In genomic region chr4:55077902-55078716, GRCm38 (mm10) we compare ENCODE assay signal across 9 mouse cellular contexts.
DNase-seq lines count a peak whose midpoint lies in the region; ATAC-seq and TF ChIP-seq lines count a peak whose summit lies in the region.
"Had no signal": no experiment of that assay in that cellular context is flagged by ENCODE, and none has a peak within 500 bp of the region (broad histone marks: within the 10 kb centered on the region; RNA-seq: fewer than 3 reads in every experiment).

No protein-coding gene starts in this region.

- DNase-seq in adrenal gland, adult 2 months = peak; percentile 49
- no peak for DNase-seq in adrenal gland, adult 8-10 months
- DNase-seq in retina, postnatal 1 day = peak; percentile 80
- no peak for DNase-seq in retina, embryonic 14.5 days (ENCODE audit: low spot score)
- peak; percentile 75 for DNase-seq in lung, postnatal 0 days (ENCODE audit: low spot score)
- DNase-seq in layer of hippocampus, postnatal 36 days = no peak
- no peak for DNase-seq in spleen, postnatal 10 days (ENCODE audit: low spot score in 2 of 2)

- no peak overlapping the region for H3K4me3 ChIP-seq in lung, postnatal 0 days (ENCODE audit: low read depth, low read length)
- no peak overlapping the region for H3K4me3 ChIP-seq in stomach, embryonic 16.5 days (replicated peaks; ENCODE audit: low read length)
- H3K4me3 ChIP-seq: erythroblast, embryonic 14.5 days had no signal

- no peak overlapping the region for H3K9ac ChIP-seq in lung, postnatal 0 days (replicated peaks; ENCODE audit: low read depth)
- H3K9ac ChIP-seq in stomach, embryonic 16.5 days (ENCODE audit: low read length) = no peak overlapping the region

- H3K27me3 ChIP-seq in lung, postnatal 0 days (replicated peaks; ENCODE audit: insufficient read depth, low read length) = no peaks in the 10 kb centered on the region
- no peaks in the 10 kb centered on the region for H3K27me3 ChIP-seq in stomach, embryonic 16.5 days (ENCODE audit: control insufficient read depth, insufficient read depth, low read length)

- no peaks in the 10 kb centered on the region for H3K36me3 ChIP-seq in lung, postnatal 0 days (ENCODE audit: insufficient read depth, low read length)
- no peaks in the 10 kb centered on the region for H3K36me3 ChIP-seq in stomach, embryonic 16.5 days (ENCODE audit: control insufficient read depth, insufficient read depth, low read length)

- 46% methylated on average over 16 of the region's 16 CpGs for WGBS in lung, postnatal 0 days
- 43% methylated on average over 16 of the region's 16 CpGs for WGBS in stomach, embryonic 16.5 days

- peak overlapping the region; percentile 14; the same call in 1 of the 2 replicates for H3K4me2 ChIP-seq in lung, postnatal 0 days (replicated peaks; ENCODE audit: low read depth, low read length)
- no peak overlapping the region for H3K4me2 ChIP-seq in stomach, embryonic 16.5 days (ENCODE audit: low read depth, low read length)

- ATAC-seq in lung, postnatal 0 days = peak; percentile 81
- peak; percentile 80 for ATAC-seq in stomach, embryonic 16.5 days (ENCODE audit: insufficient read depth, low FRiP score)

- peaks cover 2% of the 10 kb centered on the region; the same call in 1 of the 2 replicates for H3K4me1 ChIP-seq in lung, postnatal 0 days (ENCODE audit: insufficient read depth, low read depth, low read length)
- peaks cover 6% of the 10 kb centered on the region; the same call in 1 of the 2 replicates for H3K4me1 ChIP-seq in stomach, embryonic 16.5 days (ENCODE audit: control insufficient read depth, insufficient read depth, low read length)

- no peaks in the 10 kb centered on the region for H3K9me3 ChIP-seq in lung, postnatal 0 days (ENCODE audit: low read length)
- no peaks in the 10 kb centered on the region for H3K9me3 ChIP-seq in stomach, embryonic 16.5 days (replicated peaks; ENCODE audit: control insufficient read depth, low read length)

- no peak for TF ChIP-seq CTCF in lung, postnatal 0 days (IDR thresholded peaks at IDR 0.05)

- no peak; the same call in 1 of the 2 replicates for TF ChIP-seq EP300 in lung, postnatal 0 days (IDR thresholded peaks at IDR 0.05)

- 0 out of 2 replicates have a peak overlapping the region, but pooled peaks have one; percentile 15 for H3K27ac ChIP-seq in lung, postnatal 0 days (ENCODE audit: low read length)
- H3K27ac ChIP-seq in stomach, embryonic 16.5 days (ENCODE audit: low read length) = no peak overlapping the region

Comparison
In these comparisons a context has a peak if more than half of its experiments do, and no peak if none do; other contexts are left out.
1. DNase-seq: peak in adrenal gland, adult 2 months (single experiment), retina, postnatal 1 day (single experiment) and lung, postnatal 0 days (single experiment); none in adrenal gland, adult 8-10 months (single experiment), retina, embryonic 14.5 days (single experiment), layer of hippocampus, postnatal 36 days (0 of 2) and spleen, postnatal 10 days (0 of 2).